Mouse (Mus musculus) G1E (cell line): ENCODE measurements around the gene Psmg3.

ENCODE experiments used
- CTCF ChIP-seq: IDR thresholded peaks from 2 replicates; pipeline ENCODE4 v1.5.1; 2012; ENCODE audit warnings: low read depth, low read length, inconsistent platforms, mixed read lengths
- GATA1 ChIP-seq: IDR thresholded peaks from 2 replicates; pipeline ENCODE4 v1.6.1; 2012; ENCODE audit warnings: borderline replicate concordance, low read length, inconsistent platforms, mixed read lengths
- POLR2AphosphoS5 ChIP-seq: IDR thresholded peaks from 2 replicates; pipeline ENCODE4 v1.6.1; 2012; ENCODE audit warnings: low read depth, low read length, inconsistent platforms; ENCODE audit not compliant: insufficient replicate concordance

DNA sequence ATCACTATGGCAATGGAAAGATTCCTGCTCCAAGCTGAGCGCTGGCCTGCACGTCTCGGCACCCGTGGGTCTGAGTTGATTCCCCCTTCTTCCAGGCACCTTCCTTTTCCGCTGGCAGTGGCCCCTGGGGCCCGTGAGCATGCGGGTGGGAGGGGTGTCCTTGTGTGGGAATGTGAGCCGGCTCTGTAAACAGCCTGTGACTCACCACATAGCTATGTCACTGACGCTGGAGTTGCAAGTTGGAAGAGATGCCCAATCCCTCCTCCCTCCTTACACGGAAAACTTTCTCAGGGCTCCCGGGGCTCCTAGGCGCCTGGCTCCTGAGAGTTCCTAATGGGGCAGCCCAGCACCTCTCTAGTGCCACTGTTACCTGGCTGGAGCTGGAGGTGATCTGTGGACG is 29.8 kb downstream of the Psmg3 start:
- TF ChIP-seq CTCF, result no peak
- no peak for TF ChIP-seq GATA1
- no peak for TF ChIP-seq POLR2AphosphoS5
